Mouse (Mus musculus): ENCODE measurements at regions not wholly inside any gene's neighbourhood (a gene's known extent, or its start where the extent isn't known, plus 50 kb on each side); places are given as distances from the start of the nearest gene placed in this dataset.

- no peak for DNase-seq
These were observed 362.0 kb upstream of the Chd6 start for GRCm38 (mm10) chr2:161470844-161471243.

GRCm38 (mm10) chr2:161470025-161470424, 361.1 kb upstream of the Chd6 start:
- no peak for DNase-seq

- no peak for DNase-seq
These were observed 358.2 kb upstream of the Chd6 start for GRCm38 (mm10) chr2:161467035-161467434.

GRCm38 (mm10) chr2:161460600-161460999, 351.7 kb upstream of the Chd6 start:
- peak; percentile 10 for DNase-seq

GRCm38 (mm10) chr2:161454466-161454865, 345.6 kb upstream of the Chd6 start:
- DNase-seq, result no peak

GRCm38 (mm10) chr2:161433816-161434215, 324.9 kb upstream of the Chd6 start:
- no peak for DNase-seq

- DNase-seq, result no peak
These were observed 320.4 kb upstream of the Chd6 start for GRCm38 (mm10) chr2:161429294-161429693.

- no peak for DNase-seq
These were observed 316.7 kb upstream of the Chd6 start for GRCm38 (mm10) chr2:161425587-161425986.

GRCm38 (mm10) chr2:161418062-161418461, 309.2 kb upstream of the Chd6 start:
- no peak for DNase-seq

- no peak for DNase-seq
These were observed 307.5 kb upstream of the Chd6 start for GRCm38 (mm10) chr2:161416218-161416927.

GRCm38 (mm10) chr2:161408306-161408705, 299.4 kb upstream of the Chd6 start:
- no peak for DNase-seq

GRCm38 (mm10) chr2:161405847-161406384, 297.0 kb upstream of the Chd6 start:
- DNase-seq, result no peak

GRCm38 (mm10) chr2:161398061-161398460, 289.2 kb upstream of the Chd6 start:
- DNase-seq, result no peak

GRCm38 (mm10) chr2:161390954-161391690, 282.2 kb upstream of the Chd6 start:
- no peak for DNase-seq

GRCm38 (mm10) chr2:161389318-161389835, 280.5 kb upstream of the Chd6 start:
- DNase-seq, result no peak

GRCm38 (mm10) chr2:161387054-161387453, 278.2 kb upstream of the Chd6 start:
- no peak for DNase-seq

GRCm38 (mm10) chr2:161382411-161382810, 273.5 kb upstream of the Chd6 start:
- DNase-seq, result no peak

- no peak for DNase-seq
These were observed 269.4 kb upstream of the Chd6 start for GRCm38 (mm10) chr2:161378313-161378712.

- no peak for DNase-seq
These were observed 253.4 kb upstream of the Chd6 start for GRCm38 (mm10) chr2:161362325-161362724.

- no peak for DNase-seq
These were observed 240.2 kb upstream of the Chd6 start for GRCm38 (mm10) chr2:161349110-161349509.

GRCm38 (mm10) chr2:161344018-161344417, 235.1 kb upstream of the Chd6 start:
- DNase-seq, result no peak

- DNase-seq, result no peak
These were observed 233.8 kb upstream of the Chd6 start for GRCm38 (mm10) chr2:161342648-161343047.

GRCm38 (mm10) chr2:161341368-161341891, 232.6 kb upstream of the Chd6 start:
- DNase-seq, result peak; percentile 34

- DNase-seq, result no peak
These were observed 231.4 kb upstream of the Chd6 start for GRCm38 (mm10) chr2:161340291-161340690.

Data from kidney, adult 11 months (tissue).